Mouse (Mus musculus) lung, postnatal 0 days (tissue): ENCODE measurements around the gene Tufm. TPM values are rescaled to one million over a fixed set of nuclear protein-coding genes. Genes with fewer than 3 reads are reported as not detected.

Source experiments
- ATAC-seq: fragments of 200-750 bp; cut with Nextera tagmentation; 2 replicates; pipeline ENCODE4 v1.8.0; 2017; ENCODE audit warnings: moderate library complexity
- DNase-seq: peaks from one replicate; pipeline ENCODE4 v3.0.0-alpha.2; 2016; ENCODE audit warnings: low spot score
- H3K27ac ChIP-seq: fragments of 300-500 bp; sonication (generic); 2 replicates; pipeline ENCODE4 v1.5.1; 2014; ENCODE audit warnings: antibody characterized with exemption, mild to moderate bottlenecking, low read length, mixed read lengths
- H3K27me3 ChIP-seq: fragments of 300-500 bp; sonication (generic); replicated peaks from 2 replicates; pipeline ENCODE4 v1.6.1; 2014; ENCODE audit warnings: low read length, mixed read lengths; ENCODE audit not compliant: insufficient read depth
- H3K36me3 ChIP-seq: fragments of 300-500 bp; sonication (generic); 2 replicates; pipeline ENCODE4 v1.6.1; 2014; ENCODE audit warnings: low read length, mixed read lengths; ENCODE audit not compliant: insufficient read depth
- H3K4me1 ChIP-seq: fragments of 300-500 bp; sonication (generic); 2 replicates; pipeline ENCODE4 v1.6.1; 2014; ENCODE audit warnings: antibody characterized with exemption, low read depth, low read length, mixed read lengths; ENCODE audit not compliant: insufficient read depth
- H3K4me2 ChIP-seq: fragments of 300-500 bp; sonication (generic); replicated peaks from 2 replicates; pipeline ENCODE4 v1.6.1; 2014; ENCODE audit warnings: low read depth, mild to moderate bottlenecking, low read length, moderate library complexity, mixed read lengths
- H3K4me3 ChIP-seq: fragments of 300-500 bp; sonication (generic); 2 replicates; pipeline ENCODE4 v1.5.1; 2014; ENCODE audit warnings: low read depth, low read length
- H3K9ac ChIP-seq: fragments of 300-500 bp; sonication (generic); replicated peaks from 2 replicates; pipeline ENCODE4 v1.6.1; 2014; ENCODE audit warnings: low read depth, mild to moderate bottlenecking
- H3K9me3 ChIP-seq: fragments of 300-500 bp; sonication (generic); 2 replicates; pipeline ENCODE4 v1.6.1; 2016; ENCODE audit warnings: low read length, mixed read lengths
- CTCF ChIP-seq: IDR thresholded peaks from 2 replicates; pipeline ENCODE4 v1.5.1; 2016; ENCODE audit warnings: antibody characterized with exemption, mild to moderate bottlenecking
- EP300 ChIP-seq: IDR thresholded peaks from 2 replicates; pipeline ENCODE4 v1.6.1; 2016; ENCODE audit warnings: antibody characterized with exemption, mild to moderate bottlenecking, control low read depth
- WGBS: fragments of 180-500 bp; shearing (Covaris S2); extraction: QIAGEN DNeasy Blood & Tissue Kit; methylation state at CpG from one replicate; pipeline ENCODE4 v1.1.7; 2014; 5-methylcytosine and 5-hydroxymethylcytosine counted together
- polyA plus RNA-seq: library from polyadenylated mRNA; unstranded; fragments of >200 nt; fragmentation: Nextera tagmentation; extraction: Ambion mirVana; gene quantifications from 2 replicates; pipeline ENCODE4 v1.2.1, GENCODE M21; 2015

Gene Tufm
- polyA plus RNA-seq, 1 experiment from 2014 or later = 47.3 TPM

DNA sequence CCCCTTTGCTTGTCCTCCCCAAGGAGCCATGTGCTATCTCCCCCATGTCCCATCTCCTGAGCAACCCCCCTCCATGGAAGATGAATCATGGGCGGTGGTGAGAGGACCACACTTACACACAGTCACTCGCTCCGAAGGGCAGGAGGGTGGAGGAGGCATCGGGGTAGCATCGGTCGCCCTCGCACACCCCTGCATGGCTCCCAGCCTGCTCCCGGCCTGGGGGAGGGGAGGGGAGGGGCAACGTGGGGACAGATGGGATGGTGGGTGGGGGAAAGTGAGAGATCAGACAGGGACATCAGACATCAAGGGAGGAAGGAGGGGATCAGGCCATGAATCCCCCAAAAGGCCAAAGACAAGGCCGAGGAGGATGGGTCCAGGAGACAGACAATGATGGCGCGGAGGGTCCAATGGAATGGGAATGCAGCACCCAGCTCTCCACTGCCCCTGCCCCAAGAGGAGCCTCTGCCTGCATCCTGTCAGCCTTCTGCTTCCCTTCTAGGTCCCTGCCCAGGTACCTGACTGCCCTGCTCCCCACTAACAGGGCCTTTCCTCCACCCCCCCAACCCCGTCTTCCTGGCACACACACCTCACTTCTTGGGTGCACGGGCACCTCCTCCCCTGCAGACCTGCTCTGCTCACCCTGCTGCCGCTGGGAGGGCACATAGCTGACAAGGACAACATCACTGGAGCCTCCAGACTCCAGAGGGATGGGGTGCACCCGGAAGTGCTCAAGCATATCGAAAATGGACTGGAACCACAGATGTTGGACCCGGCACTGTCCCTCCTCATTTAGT is 19.1 kb upstream of the Tufm start:
- no peaks in the 10 kb centered on the region for H3K27me3 ChIP-seq
- H3K4me3 ChIP-seq = no peak overlapping the region
- no peaks in the 10 kb centered on the region for H3K4me1 ChIP-seq
- no peak overlapping the region for H3K27ac ChIP-seq
- no peak overlapping the region for H3K9ac ChIP-seq
- TF ChIP-seq CTCF (no peak), EP300 (no peak)
- no peak overlapping the region for H3K4me2 ChIP-seq
- no peaks in the 10 kb centered on the region for H3K9me3 ChIP-seq
- H3K36me3 ChIP-seq = peaks cover 18% of the 10 kb centered on the region
- 90% methylated on average over 18 of the region's 18 CpGs for WGBS
- no peak for DNase-seq
- ATAC-seq = no peak

DNA sequence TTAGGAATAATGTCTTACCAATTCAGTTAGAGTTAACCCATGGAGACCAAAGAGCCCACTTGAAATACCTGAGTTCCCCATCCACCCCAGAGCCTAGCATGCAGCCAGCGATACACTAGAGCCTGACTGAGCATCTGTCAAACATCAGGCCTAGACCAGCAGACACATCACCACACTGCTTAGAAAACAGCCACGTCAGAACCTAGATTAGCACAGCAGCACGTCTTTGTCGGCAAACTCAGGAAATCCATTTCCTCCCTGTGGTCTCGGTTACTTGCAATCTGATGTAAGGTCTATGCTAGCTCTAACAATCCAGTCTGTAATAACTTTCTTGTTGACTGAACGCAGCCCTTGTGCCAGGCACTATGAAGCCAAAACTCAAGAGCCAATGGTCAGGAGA is 17.1 kb upstream of the Tufm start:
- no peak for DNase-seq
- TF ChIP-seq CTCF = no peak
- TF ChIP-seq EP300 = no peak
- Histone ChIP-seq H3K27ac (no peak overlapping the region), H3K4me2 (no peak overlapping the region), H3K36me3 (peaks cover 18% of the 10 kb centered on the region), H3K4me1 (no peaks in the 10 kb centered on the region; the same call in 1 of the 2 replicates), H3K27me3 (no peaks in the 10 kb centered on the region), H3K9ac (no peak overlapping the region), H3K9me3 (no peaks in the 10 kb centered on the region), H3K4me3 (no peak overlapping the region)
- WGBS = 70% methylated on average over 6 of the region's 6 CpGs
- ATAC-seq = no peak

DNA sequence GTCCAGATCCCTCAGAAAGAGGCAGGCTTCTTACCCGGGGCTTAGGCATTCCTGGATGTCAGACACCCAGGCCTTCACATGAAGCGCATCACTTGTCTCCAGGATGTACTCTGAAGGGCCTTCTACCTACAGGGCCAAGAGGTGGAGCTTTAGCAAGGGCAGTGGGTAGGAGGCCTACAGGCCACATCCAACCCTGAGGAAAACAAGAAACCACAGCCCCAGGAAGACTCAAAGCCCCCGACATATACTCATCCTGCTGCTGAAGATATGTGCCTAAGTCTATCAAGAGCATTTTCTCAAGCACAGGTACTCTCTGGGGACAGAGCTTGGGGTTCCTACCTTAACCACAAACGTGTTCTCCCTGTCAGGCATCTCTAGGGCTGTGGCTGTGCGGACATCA is 15.8 kb upstream of the Tufm start:
- H3K4me1 ChIP-seq = no peaks in the 10 kb centered on the region; the same call in 1 of the 2 replicates
- no peak for DNase-seq
- WGBS = 88% methylated on average over 5 of the region's 5 CpGs
- no peak overlapping the region for H3K4me2 ChIP-seq
- no peaks in the 10 kb centered on the region for H3K9me3 ChIP-seq
- H3K36me3 ChIP-seq = peaks cover 18% of the 10 kb centered on the region
- no peak overlapping the region for H3K27ac ChIP-seq
- H3K9ac ChIP-seq = no peak overlapping the region
- TF ChIP-seq CTCF (no peak), EP300 (no peak)
- ATAC-seq = no peak
- no peaks in the 10 kb centered on the region for H3K27me3 ChIP-seq
- H3K4me3 ChIP-seq = no peak overlapping the region

DNA sequence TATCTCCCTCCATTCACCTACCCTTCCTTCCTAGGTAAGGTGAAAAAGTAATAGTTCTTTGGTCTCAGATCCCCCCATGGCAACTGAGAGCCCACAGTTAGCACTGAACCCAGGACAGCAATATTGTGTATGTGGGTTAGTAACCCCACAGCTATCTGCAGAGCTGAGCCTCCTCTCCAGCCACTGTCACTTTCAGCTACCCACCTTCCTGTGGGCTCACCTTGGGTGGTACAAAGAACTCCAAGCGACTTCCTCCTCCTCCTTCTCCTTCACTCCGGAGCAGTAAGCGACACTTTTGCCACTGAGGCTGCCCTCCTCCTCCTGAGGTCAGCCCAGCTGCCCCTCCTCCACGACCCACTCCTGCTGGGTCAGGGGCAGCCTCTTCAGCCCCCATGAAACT is 15.3 kb upstream of the Tufm start:
- no peak for ATAC-seq
- TF ChIP-seq EP300 (no peak), CTCF (no peak)
- peaks cover 18% of the 10 kb centered on the region for H3K36me3 ChIP-seq
- no peak for DNase-seq
- no peaks in the 10 kb centered on the region; the same call in 1 of the 2 replicates for H3K4me1 ChIP-seq
- no peak overlapping the region for H3K9ac ChIP-seq
- 69% methylated on average over 4 of the region's 4 CpGs for WGBS
- no peak overlapping the region for H3K4me3 ChIP-seq
- H3K27ac ChIP-seq = no peak overlapping the region
- no peaks in the 10 kb centered on the region for H3K27me3 ChIP-seq
- H3K9me3 ChIP-seq = no peaks in the 10 kb centered on the region
- no peak overlapping the region for H3K4me2 ChIP-seq

DNA sequence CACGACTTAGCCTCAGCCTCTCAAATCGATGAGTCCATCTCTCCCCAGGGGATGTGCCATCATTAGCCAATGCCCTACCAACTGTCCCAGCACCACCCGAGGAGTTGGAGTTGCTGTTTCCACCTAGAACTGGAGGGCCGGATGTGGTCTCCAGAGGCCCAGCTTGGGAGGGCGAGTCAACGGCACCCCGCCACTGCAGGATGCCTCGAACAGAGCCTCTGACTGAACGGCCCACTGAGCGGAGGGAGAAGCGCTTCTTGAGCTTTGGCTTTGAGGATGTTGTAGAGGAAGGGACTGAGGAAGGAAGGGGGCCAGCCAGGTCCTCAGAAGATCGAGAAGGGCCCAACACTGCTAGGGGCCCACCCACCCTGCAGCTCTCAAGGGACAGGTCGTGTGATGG is 14.9 kb upstream of the Tufm start:
- Histone ChIP-seq H3K27ac (no peak overlapping the region), H3K9me3 (no peaks in the 10 kb centered on the region), H3K4me3 (no peak overlapping the region), H3K4me2 (no peak overlapping the region), H3K36me3 (peaks cover 18% of the 10 kb centered on the region), H3K27me3 (no peaks in the 10 kb centered on the region), H3K4me1 (no peaks in the 10 kb centered on the region; the same call in 1 of the 2 replicates), H3K9ac (no peak overlapping the region)
- ATAC-seq = no peak
- DNase-seq = no peak
- TF ChIP-seq EP300 (no peak), CTCF (no peak)
- WGBS = 81% methylated on average over 13 of the region's 13 CpGs

DNA sequence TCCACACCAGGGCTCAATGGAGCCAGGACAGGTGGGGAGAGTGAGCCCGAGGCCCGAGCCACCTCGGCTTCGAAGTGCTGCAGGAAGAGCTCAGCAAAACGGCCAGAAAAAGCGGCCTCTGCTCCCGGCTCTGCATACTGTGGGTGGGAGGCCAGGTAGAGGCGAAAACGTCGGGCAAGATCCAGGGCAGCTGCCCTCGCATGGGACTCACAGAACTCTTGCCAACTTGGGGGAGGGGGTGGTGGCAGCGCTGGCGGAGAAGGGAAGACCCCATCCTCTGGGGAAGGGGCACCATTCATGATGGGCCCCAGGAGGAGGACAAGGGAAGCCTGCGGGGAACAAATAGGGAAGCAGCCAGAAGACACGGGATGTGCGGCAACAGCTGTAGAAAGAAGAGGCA is 14.4 kb upstream of the Tufm start:
- no peak for ATAC-seq
- DNase-seq = no peak
- H3K9me3 ChIP-seq = no peaks in the 10 kb centered on the region
- WGBS = 87% methylated on average over 15 of the region's 16 CpGs
- no peaks in the 10 kb centered on the region; the same call in 1 of the 2 replicates for H3K4me1 ChIP-seq
- no peak overlapping the region for H3K4me2 ChIP-seq
- no peak overlapping the region for H3K9ac ChIP-seq
- H3K4me3 ChIP-seq = no peak overlapping the region
- H3K27ac ChIP-seq = no peak overlapping the region
- TF ChIP-seq EP300 (no peak), CTCF (no peak)
- H3K27me3 ChIP-seq = no peaks in the 10 kb centered on the region
- peaks cover 18% of the 10 kb centered on the region for H3K36me3 ChIP-seq
